Mouse (Mus musculus) heart, embryonic 14.5 days (tissue): ENCODE results near the gene Twistnb. TPM values are rescaled to one million over a fixed set of nuclear protein-coding genes. Genes with fewer than 3 reads are reported as not detected.

ENCODE experiments used
- ATAC-seq: fragments of 200-750 bp; cut with Nextera tagmentation; 2 replicates; pipeline ENCODE4 v1.8.0; 2017; ENCODE audit warnings: low read depth, moderate TSS enrichment; ENCODE audit not compliant: insufficient number of reproducible peaks, insufficient read depth, low FRiP score
- H3K27ac ChIP-seq, 2 experiments: fragments of 200-500 bp in 1 of 2; fragments of 300-500 bp in 1 of 2; sonication (generic) in 1 of 2; replicated peaks in 1 of 2; 2 replicates each; pipeline ENCODE4 v1.5.1; 2012 to 2014; ENCODE audit warnings: low read depth in 2 of 2, low read length in 2 of 2, control low read depth in 1 of 2, mild to moderate bottlenecking in 1 of 2, mixed read lengths in 1 of 2; ENCODE audit not compliant: control insufficient read depth in 1 of 2, insufficient read depth in 1 of 2
- H3K27me3 ChIP-seq: fragments of 300-500 bp; sonication (generic); 2 replicates; pipeline ENCODE4 v1.6.1; 2014; ENCODE audit warnings: mild to moderate bottlenecking, low read length, control low read depth; ENCODE audit not compliant: control insufficient read depth, insufficient read depth
- H3K36me3 ChIP-seq: fragments of 300-500 bp; sonication (generic); 2 replicates; pipeline ENCODE4 v1.6.1; 2014; ENCODE audit warnings: mild to moderate bottlenecking, control low read depth, low read length, mixed read lengths; ENCODE audit not compliant: control insufficient read depth, insufficient read depth
- H3K4me1 ChIP-seq, 2 experiments: fragments of 200-500 bp in 1 of 2; fragments of 300-500 bp in 1 of 2; sonication (generic) in 1 of 2; 2 replicates each; pipeline ENCODE4 v1.6.1; 2012 to 2014; ENCODE audit warnings: low read length in 2 of 2, control low read depth in 1 of 2, mixed read lengths in 1 of 2; ENCODE audit not compliant: control insufficient read depth in 2 of 2, insufficient read depth in 2 of 2
- H3K4me2 ChIP-seq: fragments of 300-500 bp; sonication (generic); 2 replicates; pipeline ENCODE4 v1.6.1; 2014; ENCODE audit warnings: mild to moderate bottlenecking, low read length
- H3K4me3 ChIP-seq, 2 experiments: fragments of 200-500 bp in 1 of 2; fragments of 300-500 bp in 1 of 2; sonication (generic) in 1 of 2; 2 replicates each; pipeline ENCODE4 v1.5.1; 2012 to 2014; ENCODE audit warnings: low read length in 2 of 2, mild to moderate bottlenecking in 2 of 2, control low read depth in 1 of 2, low read depth in 1 of 2, moderate library complexity in 1 of 2; ENCODE audit not compliant: control insufficient read depth in 1 of 2, insufficient read depth in 1 of 2
- H3K9ac ChIP-seq: fragments of 300-500 bp; sonication (generic); 2 replicates; pipeline ENCODE4 v1.6.1; 2014; ENCODE audit warnings: mild to moderate bottlenecking, low read length
- H3K9me3 ChIP-seq: fragments of 300-500 bp; sonication (generic); 2 replicates; pipeline ENCODE4 v1.6.1; 2016; ENCODE audit warnings: low read length, control low read depth; ENCODE audit not compliant: control insufficient read depth
- WGBS: fragments of 180-500 bp; shearing (Covaris S2); extraction: QIAGEN DNeasy Blood & Tissue Kit; methylation state at CpG from one replicate; pipeline ENCODE4 v1.1.7; 2014; 5-methylcytosine and 5-hydroxymethylcytosine counted together
- polyA plus RNA-seq: library from polyadenylated mRNA; unstranded; fragments of >200 nt; fragmentation: Nextera tagmentation; extraction: Ambion mirVana; gene quantifications from 2 replicates; pipeline ENCODE4 v1.2.1, GENCODE M21; 2014

The Twistnb gene
- polyA plus RNA-seq, 1 experiment from 2014 or later = 38.4 TPM

GRCm38 (mm10) chr12:33480975-33481374, 51.5 kb downstream of the Twistnb start:
- no peak for ATAC-seq
- Histone ChIP-seq H3K9ac (no peak overlapping the region), H3K4me2 (no peak overlapping the region), H3K9me3 (no peaks in the 10 kb centered on the region), H3K4me3 (no peak overlapping the region), H3K27me3 (no peaks in the 10 kb centered on the region), H3K4me1 (no peaks in the 10 kb centered on the region), H3K36me3 (no peaks in the 10 kb centered on the region), H3K27ac (no peak overlapping the region)
- WGBS = 22% methylated on average over 5 of the region's 5 CpGs

GRCm38 (mm10) chr12:33482931-33483330, 53.5 kb downstream of the Twistnb start:
- Histone ChIP-seq H3K4me1 (no peaks in the 10 kb centered on the region), H3K27me3 (no peaks in the 10 kb centered on the region), H3K4me2 (no peak overlapping the region), H3K4me3 (no peak overlapping the region), H3K36me3 (no peaks in the 10 kb centered on the region), H3K9ac (no peak overlapping the region), H3K9me3 (no peaks in the 10 kb centered on the region), H3K27ac (no peak overlapping the region)
- ATAC-seq = no peak
- WGBS = 83% methylated on average over 2 of the region's 2 CpGs

Other genes starting within 250 kb of the Twistnb start
- not detected in 2 replicates for gene Efcab10, start 34.8 kb upstream of the Twistnb start, polyA plus RNA-seq